Mouse (Mus musculus): Measurements from ENCODE around the gene Zfp629.

DNA sequence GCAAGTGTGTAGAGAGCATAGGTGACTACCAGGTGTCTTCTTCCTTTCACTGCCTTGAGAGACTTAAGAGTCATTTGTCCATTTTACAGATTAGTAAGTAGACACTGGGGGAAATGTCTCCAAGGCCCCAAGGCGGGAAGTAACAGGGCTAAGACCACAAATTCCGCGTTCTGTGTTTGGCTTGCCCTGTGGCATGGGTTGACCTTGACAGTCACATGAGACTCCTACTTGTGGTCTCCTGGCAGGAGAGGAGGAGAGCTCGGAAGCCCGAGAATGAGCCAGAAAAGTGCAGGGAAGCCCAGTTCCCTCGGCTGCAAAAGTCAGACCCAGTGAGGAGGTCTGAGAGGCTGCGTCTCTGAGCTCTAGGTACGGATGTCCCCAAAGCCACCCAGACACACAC, 2.1 kb downstream of the Zfp629 start:
- TF ChIP-seq RCOR1 (IDR thresholded peaks at IDR 0.05; ENCODE audit: low read depth, low read length), result no peak
- TF ChIP-seq CTCF (IDR thresholded peaks at IDR 0.05 in 2 of 3, conservative IDR thresholded peaks at IDR 0.05 in 1 of 3; ENCODE audit: control insufficient read depth in 1 of 3, insufficient read depth in 1 of 3, low read depth in 2 of 3, low read length in 3 of 3, poor library complexity in 1 of 3, severe bottlenecking in 1 of 3), result no peak
- TF ChIP-seq E2F4 (IDR thresholded peaks at IDR 0.05; ENCODE audit: borderline replicate concordance, low read depth, low read length), result no peak
- no peak for TF ChIP-seq NELFE (IDR thresholded peaks at IDR 0.05; ENCODE audit: low read depth, low read length)
- TF ChIP-seq MAFK (IDR thresholded peaks at IDR 0.05; ENCODE audit: borderline replicate concordance, low read depth, low read length), result no peak
- TF ChIP-seq TCF12 (IDR thresholded peaks at IDR 0.05; ENCODE audit: low read depth, low read length), result no peak
- no peak for TF ChIP-seq SIN3A (IDR thresholded peaks at IDR 0.05; ENCODE audit: low read length)
